Mouse (Mus musculus): Measurements from ENCODE around the gene Pde4b.

GRCm38 (mm10) chr4:102486134-102486920, 399.0 kb downstream of the Pde4b start:
- no peak for TF ChIP-seq CTCF (IDR thresholded peaks at IDR 0.05; ENCODE audit: borderline replicate concordance, insufficient read depth, low read depth, low read length)
- no peak for TF ChIP-seq POLR2A (IDR thresholded peaks at IDR 0.05; ENCODE audit: borderline replicate concordance, insufficient read depth, low read length)
